Mouse (Mus musculus): ENCODE measurements around the gene Pou2f3. TPM values are rescaled to one million over a fixed set of nuclear protein-coding genes. Genes with fewer than 3 reads are reported as not detected.
"Not testable (repeated sequence)": the region's sequence is repeated elsewhere in the genome, so short reads cannot be mapped to it uniquely, and the experiment has no call there.

The Pou2f3 gene
- polyA plus RNA-seq, 1 experiment from 2014 or later, result 0.89 TPM

DNA sequence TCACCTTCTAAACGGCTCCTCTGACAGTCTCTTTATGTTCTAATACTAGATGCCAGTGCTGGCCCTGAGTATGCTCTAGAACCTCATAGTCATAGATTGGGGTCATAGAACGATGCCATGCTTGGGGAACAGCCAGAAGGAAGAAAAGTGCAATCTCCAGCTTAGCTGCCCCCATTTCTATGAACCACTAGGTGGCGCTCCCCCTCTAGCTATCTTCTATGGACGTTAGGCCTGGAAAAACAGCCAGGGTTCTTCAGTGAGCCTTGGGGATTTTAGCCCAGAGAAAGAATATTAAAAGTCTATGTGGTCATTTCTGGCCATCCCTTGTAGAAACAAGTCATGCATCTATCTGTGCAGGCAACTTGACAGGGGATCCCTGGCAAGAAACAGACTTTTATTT, 68.3 kb downstream of the Pou2f3 start:
- Histone ChIP-seq H3K4me1 (replicated peaks; ENCODE audit: control insufficient read depth, insufficient read depth, low read length) (peaks cover 3% of the 10 kb centered on the region; the same call in 1 of the 2 replicates), H3K27ac (ENCODE audit: low read depth) (no peak overlapping the region), H3K4me2 (ENCODE audit: low read length) (no peak overlapping the region), H3K4me3 (ENCODE audit: low read depth, low read length) (no peak overlapping the region), H3K9ac (ENCODE audit: low read length) (no peak overlapping the region), H3K36me3 (ENCODE audit: control insufficient read depth, insufficient read depth, low read length) (no peaks in the 10 kb centered on the region), H3K27me3 (replicated peaks; ENCODE audit: control insufficient read depth, insufficient read depth, low read length) (no peaks in the 10 kb centered on the region), H3K9me3 (ENCODE audit: control insufficient read depth, low read length) (no peaks in the 10 kb centered on the region)
- ATAC-seq (replicated peaks; ENCODE audit: low FRiP score, low TSS enrichment, low read depth), result no peak
- WGBS, result 6% methylated on average over 4 of the region's 4 CpGs
- DNase-seq (ENCODE audit: low spot score), result peak; percentile 82

DNA sequence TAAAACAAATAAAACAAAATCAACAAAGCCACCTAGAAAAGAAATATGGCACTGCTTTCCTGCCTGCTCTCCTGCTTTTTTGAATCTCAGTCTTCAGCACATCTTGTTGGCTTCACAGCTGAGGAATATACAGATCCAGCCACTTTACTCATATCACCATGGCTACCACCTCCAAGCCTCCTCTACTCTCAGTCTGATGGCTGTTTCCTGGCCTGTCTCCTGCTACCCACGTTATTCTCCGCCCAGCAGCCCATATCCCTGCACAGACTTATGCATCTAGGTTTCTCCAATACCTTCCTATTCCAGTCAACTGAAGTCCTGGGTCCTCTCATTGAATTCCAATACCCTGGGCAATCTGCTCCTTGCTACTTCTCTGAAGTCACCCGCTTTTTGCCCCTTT, 76.6 kb downstream of the Pou2f3 start:
- H3K27me3 ChIP-seq (replicated peaks; ENCODE audit: control insufficient read depth, insufficient read depth, low read length), result no peaks in the 10 kb centered on the region
- 73% methylated on average over 3 of the region's 3 CpGs for WGBS

DNA sequence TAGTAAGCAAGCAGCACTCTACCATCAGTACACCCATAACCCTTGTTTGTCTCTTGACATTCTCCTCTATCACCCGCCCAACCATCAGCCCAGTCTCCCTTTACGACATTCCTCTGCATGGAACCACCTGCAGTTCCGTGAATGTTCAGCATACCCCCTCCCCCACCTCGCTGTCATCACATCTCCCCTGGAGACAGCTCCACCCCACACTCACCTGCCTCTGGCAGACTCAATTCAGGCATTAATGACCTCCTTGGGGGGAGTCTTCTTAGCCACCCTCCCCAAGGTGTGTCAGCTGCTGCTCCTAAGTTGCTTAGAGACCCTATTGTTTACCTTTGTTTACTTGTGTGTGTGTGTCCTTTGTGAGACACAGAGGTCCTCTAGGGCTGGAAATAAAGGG, 77.8 kb downstream of the Pou2f3 start:
- 27% methylated on average over 4 of the region's 4 CpGs for WGBS
- Histone ChIP-seq H3K27ac (ENCODE audit: low read depth) (no peak overlapping the region), H3K4me3 (ENCODE audit: low read depth, low read length) (no peak overlapping the region), H3K36me3 (ENCODE audit: control insufficient read depth, insufficient read depth, low read length) (no peaks in the 10 kb centered on the region), H3K27me3 (replicated peaks; ENCODE audit: control insufficient read depth, insufficient read depth, low read length) (no peaks in the 10 kb centered on the region), H3K4me2 (ENCODE audit: low read length) (no peak overlapping the region), H3K9me3 (ENCODE audit: control insufficient read depth, low read length) (no peaks in the 10 kb centered on the region), H3K4me1 (replicated peaks; ENCODE audit: control insufficient read depth, insufficient read depth, low read length) (no peaks in the 10 kb centered on the region), H3K9ac (ENCODE audit: low read length) (no peak overlapping the region)
- no peak for DNase-seq (ENCODE audit: low spot score)
- ATAC-seq (replicated peaks; ENCODE audit: low FRiP score, low TSS enrichment, low read depth), result no peak

More for the DNA sequence above, 76.6 kb downstream of the Pou2f3 start:
- no peaks in the 10 kb centered on the region for H3K4me1 ChIP-seq (replicated peaks; ENCODE audit: control insufficient read depth, insufficient read depth, low read length)
- H3K36me3 ChIP-seq (ENCODE audit: control insufficient read depth, insufficient read depth, low read length), result no peaks in the 10 kb centered on the region
- H3K4me2 ChIP-seq (ENCODE audit: low read length), result no peak overlapping the region
- no peak overlapping the region for H3K27ac ChIP-seq (ENCODE audit: low read depth)
- H3K9me3 ChIP-seq (ENCODE audit: control insufficient read depth, low read length), result no peaks in the 10 kb centered on the region
- DNase-seq (ENCODE audit: low spot score) (no peak), ATAC-seq (replicated peaks; ENCODE audit: low FRiP score, low TSS enrichment, low read depth) (no peak)
- no peak overlapping the region for H3K4me3 ChIP-seq (ENCODE audit: low read depth, low read length)
- H3K9ac ChIP-seq (ENCODE audit: low read length), result no peak overlapping the region

DNA sequence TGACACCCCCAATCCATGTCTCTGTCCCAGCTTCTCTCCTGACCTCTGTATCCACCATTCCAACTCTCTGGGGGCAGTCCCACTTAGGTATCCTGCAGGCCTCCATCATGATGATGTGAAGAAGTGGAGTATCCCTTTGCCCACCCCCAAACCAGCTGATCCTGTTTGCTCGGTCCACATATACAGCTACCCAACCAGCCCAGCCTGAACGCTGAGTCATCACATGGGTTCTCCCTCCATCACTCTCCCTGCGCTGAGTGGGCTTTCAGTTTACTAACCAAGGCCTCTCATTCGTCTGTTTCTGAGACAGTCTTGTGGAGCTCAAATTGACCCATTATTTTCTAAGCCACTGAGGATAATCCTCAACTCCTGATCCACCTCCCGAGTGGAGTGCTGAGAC, 78.2 kb downstream of the Pou2f3 start:
- Histone ChIP-seq H3K4me3 (ENCODE audit: low read depth, low read length) (no peak overlapping the region), H3K9me3 (ENCODE audit: control insufficient read depth, low read length) (no peaks in the 10 kb centered on the region), H3K4me2 (ENCODE audit: low read length) (no peak overlapping the region), H3K4me1 (replicated peaks; ENCODE audit: control insufficient read depth, insufficient read depth, low read length) (no peaks in the 10 kb centered on the region), H3K36me3 (ENCODE audit: control insufficient read depth, insufficient read depth, low read length) (no peaks in the 10 kb centered on the region), H3K27me3 (replicated peaks; ENCODE audit: control insufficient read depth, insufficient read depth, low read length) (no peaks in the 10 kb centered on the region), H3K9ac (ENCODE audit: low read length) (no peak overlapping the region), H3K27ac (ENCODE audit: low read depth) (no peak overlapping the region)
- DNase-seq (ENCODE audit: low spot score) (no peak), ATAC-seq (replicated peaks; ENCODE audit: low FRiP score, low TSS enrichment, low read depth) (no peak)
- 68% methylated on average over 5 of the region's 5 CpGs for WGBS

DNA sequence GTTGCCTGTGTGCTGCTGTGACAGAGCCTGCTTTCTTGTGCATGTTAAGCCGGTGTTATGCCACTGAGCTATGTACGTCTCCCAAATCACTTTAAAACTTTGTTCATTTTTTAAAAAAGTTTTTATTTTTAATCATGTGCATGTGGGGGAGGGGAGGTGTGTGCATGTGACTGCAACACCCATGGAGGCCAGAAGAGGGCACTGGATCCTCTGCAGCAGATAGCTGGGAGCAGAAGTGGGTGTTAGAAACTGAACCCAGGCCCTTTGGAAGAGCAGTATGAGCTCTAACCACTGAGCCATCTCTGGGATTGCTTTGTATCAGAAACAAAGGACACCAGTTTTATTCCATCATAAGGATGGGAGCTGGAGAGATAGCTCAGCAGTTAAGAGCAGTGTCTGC, 79.5 kb downstream of the Pou2f3 start:
- Histone ChIP-seq H3K9me3 (ENCODE audit: control insufficient read depth, low read length) (no peaks in the 10 kb centered on the region), H3K4me1 (replicated peaks; ENCODE audit: control insufficient read depth, insufficient read depth, low read length) (no peaks in the 10 kb centered on the region), H3K36me3 (ENCODE audit: control insufficient read depth, insufficient read depth, low read length) (no peaks in the 10 kb centered on the region), H3K27ac (ENCODE audit: low read depth) (no peak overlapping the region), H3K9ac (ENCODE audit: low read length) (no peak overlapping the region), H3K4me2 (ENCODE audit: low read length) (no peak overlapping the region), H3K27me3 (replicated peaks; ENCODE audit: control insufficient read depth, insufficient read depth, low read length) (no peaks in the 10 kb centered on the region), H3K4me3 (ENCODE audit: low read depth, low read length) (no peak overlapping the region)
- ATAC-seq (replicated peaks; ENCODE audit: low FRiP score, low TSS enrichment, low read depth) (no peak), DNase-seq (ENCODE audit: low spot score) (no peak)
- 92% methylated on average over 2 of the region's 2 CpGs for WGBS

DNA sequence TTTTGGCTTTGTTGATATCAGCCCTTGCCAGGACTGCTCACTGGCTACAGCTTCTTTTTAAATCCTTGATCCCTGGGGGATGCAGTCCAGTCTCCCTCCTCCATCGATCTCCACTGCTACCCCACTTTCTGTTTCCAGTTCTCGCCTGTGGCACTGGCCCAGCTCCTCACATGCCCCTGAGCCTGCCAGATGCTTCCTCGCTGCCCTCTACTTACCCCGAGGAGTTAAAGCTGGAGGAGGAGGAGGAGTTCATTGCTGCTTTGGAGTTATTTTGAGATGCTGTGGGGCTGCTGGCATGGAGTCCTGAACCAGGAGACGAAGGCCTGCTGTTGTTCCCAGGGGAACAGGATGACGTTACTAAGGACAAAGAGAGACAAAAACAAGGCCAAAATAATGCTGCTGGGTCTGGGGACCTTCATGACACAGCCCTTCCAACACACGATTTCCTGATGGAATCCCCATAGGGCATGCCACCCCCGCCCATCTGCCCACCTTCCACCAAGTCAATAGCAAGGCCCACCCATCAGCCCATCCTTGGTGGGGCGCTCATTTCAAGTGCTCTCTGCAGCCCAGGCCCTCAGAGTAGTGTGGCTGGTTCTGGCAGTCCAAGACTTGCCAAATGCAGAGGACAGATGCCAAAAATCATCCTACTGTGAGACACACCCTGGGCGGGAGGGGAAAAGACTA, 82.9 kb downstream of the Pou2f3 start:
- Histone ChIP-seq H3K4me2 (ENCODE audit: low read length) (no peak overlapping the region), H3K27me3 (replicated peaks; ENCODE audit: control insufficient read depth, insufficient read depth, low read length) (no peaks in the 10 kb centered on the region), H3K36me3 (ENCODE audit: control insufficient read depth, insufficient read depth, low read length) (no peaks in the 10 kb centered on the region), H3K9me3 (ENCODE audit: control insufficient read depth, low read length) (no peaks in the 10 kb centered on the region), H3K4me1 (replicated peaks; ENCODE audit: control insufficient read depth, insufficient read depth, low read length) (no peaks in the 10 kb centered on the region), H3K4me3 (ENCODE audit: low read depth, low read length) (no peak overlapping the region), H3K27ac (ENCODE audit: low read depth) (no peak overlapping the region), H3K9ac (ENCODE audit: low read length) (no peak overlapping the region)
- WGBS, result 70% methylated on average over 10 of the region's 10 CpGs
- ATAC-seq (replicated peaks; ENCODE audit: low FRiP score, low TSS enrichment, low read depth), result no peak
- DNase-seq (ENCODE audit: low spot score), result no peak

DNA sequence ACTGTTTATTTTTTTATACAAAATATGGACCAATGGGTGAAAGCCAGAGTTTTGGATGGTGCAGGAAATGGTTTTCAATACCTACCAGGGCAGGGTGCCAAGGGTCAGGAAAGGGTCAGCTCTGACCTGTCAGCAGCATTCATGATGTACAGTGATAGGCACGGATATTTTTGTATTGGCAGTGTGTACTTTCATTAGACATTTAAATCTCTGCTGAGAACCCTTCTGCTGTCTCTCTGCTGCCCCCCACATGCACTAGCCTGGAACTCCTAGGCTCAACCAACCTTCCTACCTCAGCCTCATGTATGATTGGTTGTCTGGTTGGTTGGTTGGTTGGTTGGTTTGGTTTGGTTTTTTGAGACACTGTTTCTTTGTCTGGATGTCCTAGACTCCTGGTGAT, 87.8 kb downstream of the Pou2f3 start:
- Histone ChIP-seq H3K36me3 (ENCODE audit: control insufficient read depth, insufficient read depth, low read length) (no peaks in the 10 kb centered on the region), H3K9me3 (ENCODE audit: control insufficient read depth, low read length) (no peaks in the 10 kb centered on the region), H3K4me3 (ENCODE audit: low read depth, low read length) (no peak overlapping the region), H3K27me3 (replicated peaks; ENCODE audit: control insufficient read depth, insufficient read depth, low read length) (no peaks in the 10 kb centered on the region), H3K4me1 (replicated peaks; ENCODE audit: control insufficient read depth, insufficient read depth, low read length) (no peaks in the 10 kb centered on the region), H3K27ac (ENCODE audit: low read depth) (no peak overlapping the region), H3K4me2 (ENCODE audit: low read length) (no peak overlapping the region), H3K9ac (ENCODE audit: low read length) (no peak overlapping the region)
- WGBS, result 54% methylated on average over 1 of the region's 1 CpGs
- DNase-seq (ENCODE audit: low spot score) (no peak), ATAC-seq (replicated peaks; ENCODE audit: low FRiP score, low TSS enrichment, low read depth) (no peak)

DNA sequence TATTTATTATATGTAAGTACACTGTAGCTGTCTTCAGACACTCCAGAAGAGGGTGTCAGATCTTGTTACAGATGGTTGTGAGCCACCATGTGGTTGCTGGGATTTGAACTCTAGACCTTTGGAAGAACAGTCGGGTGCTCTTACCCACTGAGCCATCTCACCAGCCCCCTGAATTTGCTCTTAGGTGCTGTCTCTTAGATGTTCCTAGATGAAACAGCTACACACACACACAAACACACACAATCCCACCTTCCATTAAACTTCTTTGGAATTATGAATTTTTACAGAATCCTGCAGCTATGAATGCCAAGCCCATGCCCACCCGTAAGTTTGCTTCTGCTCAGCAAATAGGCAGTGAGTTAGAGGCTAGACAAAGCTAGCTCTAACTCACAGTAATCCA, 88.2 kb downstream of the Pou2f3 start:
- H3K27ac ChIP-seq (ENCODE audit: low read depth); H3K4me3 ChIP-seq (ENCODE audit: low read depth, low read length); H3K36me3 ChIP-seq (ENCODE audit: control insufficient read depth, insufficient read depth, low read length); ATAC-seq (replicated peaks; ENCODE audit: low FRiP score, low TSS enrichment, low read depth); H3K4me1 ChIP-seq (replicated peaks; ENCODE audit: control insufficient read depth, insufficient read depth, low read length); H3K27me3 ChIP-seq (replicated peaks; ENCODE audit: control insufficient read depth, insufficient read depth, low read length); H3K9ac ChIP-seq (ENCODE audit: low read length); DNase-seq (ENCODE audit: low spot score); H3K9me3 ChIP-seq (ENCODE audit: control insufficient read depth, low read length); H3K4me2 ChIP-seq (ENCODE audit: low read length): not testable (repeated sequence)
- 94% methylated on average over 2 of the region's 2 CpGs for WGBS

DNA sequence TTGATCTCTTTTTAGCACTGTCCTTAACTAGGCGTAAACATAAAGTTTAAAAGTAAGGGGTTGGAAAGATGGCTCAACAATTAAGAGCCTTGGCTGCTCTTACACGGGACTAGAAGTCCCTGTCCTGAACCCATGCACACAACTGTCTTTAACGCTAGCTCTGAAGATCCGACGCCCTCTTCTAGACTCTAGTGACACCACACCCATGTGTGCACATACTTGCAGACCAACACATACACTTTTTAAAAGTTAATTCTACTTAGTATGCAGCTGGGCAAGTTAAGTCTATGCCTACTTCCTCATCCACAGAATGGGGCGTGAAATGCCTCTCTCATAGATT, 93.2 kb downstream of the Pou2f3 start:
- Histone ChIP-seq H3K4me1 (replicated peaks; ENCODE audit: control insufficient read depth, insufficient read depth, low read length) (peaks cover 11% of the 10 kb centered on the region), H3K4me2 (ENCODE audit: low read length) (peak overlapping the region; percentile 65), H3K9ac (ENCODE audit: low read length) (no peak overlapping the region), H3K9me3 (ENCODE audit: control insufficient read depth, low read length) (no peaks in the 10 kb centered on the region), H3K36me3 (ENCODE audit: control insufficient read depth, insufficient read depth, low read length) (no peaks in the 10 kb centered on the region), H3K27ac (ENCODE audit: low read depth) (no peak overlapping the region), H3K4me3 (ENCODE audit: low read depth, low read length) (no peak overlapping the region), H3K27me3 (replicated peaks; ENCODE audit: control insufficient read depth, insufficient read depth, low read length) (no peaks in the 10 kb centered on the region)
- DNase-seq (ENCODE audit: low spot score) (no peak), ATAC-seq (replicated peaks; ENCODE audit: low FRiP score, low TSS enrichment, low read depth) (no peak)
- 80% methylated on average over 6 of the region's 6 CpGs for WGBS
